Mouse (Mus musculus): ENCODE results near the gene Zfp706. TPM values are rescaled to one million over a fixed set of nuclear protein-coding genes. Genes with fewer than 3 reads are reported as not detected.
"Not testable (repeated sequence)": the region's sequence is repeated elsewhere in the genome, so short reads cannot be mapped to it uniquely, and the experiment has no call there.

Gene Zfp706
- total and polyA plus RNA-seq, 3 experiments: 52.0 to 384 (median 285) TPM

- no peak overlapping the region for H3K9ac ChIP-seq (ENCODE audit: insufficient read depth, low read depth)
- peaks cover 16% of the 10 kb centered on the region for H3K9me3 ChIP-seq (replicated peaks; ENCODE audit: low read length)
- H3K36me3 ChIP-seq (replicated peaks in 1 of 2; ENCODE audit: control insufficient read depth in 1 of 2, insufficient read depth in 1 of 2, low read length in 1 of 2): peaks cover 52 to 77% of the 10 kb centered on the region in 2 experiments
- no peak for DNase-seq (ENCODE audit: extremely low read depth)
- peaks cover 51% of the 10 kb centered on the region for H3K79me2 ChIP-seq (replicated peaks; ENCODE audit: control insufficient read depth, extremely low read depth, insufficient read depth, poor library complexity, severe bottlenecking)
- H3K4me2 ChIP-seq (ENCODE audit: insufficient read depth, low read depth, poor library complexity, severe bottlenecking): no peak overlapping the region
- dilution Hi-C loops (cut with MboI; ENCODE audit: extremely low pct_ligation_motif_present, extremely low pct_unique_long_range_greater_than_20kb, low sequenced_read_pairs): no loop called here
- TF ChIP-seq ELF1 (IDR thresholded peaks at IDR 0.05; ENCODE audit: low read depth, low read length): no peak
- no peak for TF ChIP-seq GABPA (IDR thresholded peaks at IDR 0.05; ENCODE audit: insufficient replicate concordance, low read depth, low read length)
- no peak for TF ChIP-seq JUN (IDR thresholded peaks at IDR 0.05; ENCODE audit: insufficient read depth, low read depth, low read length)
- TF ChIP-seq RCOR1 (conservative IDR thresholded peaks at IDR 0.05; ENCODE audit: low read depth, low read length): no peak
- TF ChIP-seq NRF1 (IDR thresholded peaks at IDR 0.05; ENCODE audit: low read depth, low read length): no peak
- no peak for TF ChIP-seq USF1 (IDR thresholded peaks at IDR 0.05; ENCODE audit: low read depth, low read length)
- TF ChIP-seq ETS1 (conservative IDR thresholded peaks at IDR 0.05; ENCODE audit: low read depth, low read length): no peak
- TF ChIP-seq SIN3A (IDR thresholded peaks at IDR 0.05; ENCODE audit: low read length): no peak
- no peak for TF ChIP-seq USF2 (conservative IDR thresholded peaks at IDR 0.05; ENCODE audit: low read depth, low read length)
- TF ChIP-seq CHD1 (IDR thresholded peaks at IDR 0.05; ENCODE audit: low read depth, low read length): no peak
- TF ChIP-seq EP300 (IDR thresholded peaks at IDR 0.05; ENCODE audit: low read length): no peak
- TF ChIP-seq KAT2A (IDR thresholded peaks at IDR 0.05; ENCODE audit: insufficient replicate concordance, low read length): no peak
- in situ Hi-C loops (cut with MboI; ENCODE audit: low pct_ligation_motif_present, low pct_unique_long_range_greater_than_20kb, low sequenced_read_pairs): no loop called here
- H3K27me3 ChIP-seq (replicated peaks): no peaks in the 10 kb centered on the region
- peaks cover 0 to 30% of the 10 kb centered on the region in 2 experiments; a peak in 3 of 4 replicates for H3K4me1 ChIP-seq (ENCODE audit: control insufficient read depth in 1 of 2, insufficient read depth in 2 of 2)
- H3K27ac ChIP-seq (ENCODE audit: insufficient read depth, low read depth): no peak overlapping the region; the same call in 1 of the 2 replicates
- no peak overlapping the region for H3K4me3 ChIP-seq (replicated peaks in 1 of 3; ENCODE audit: low read depth in 2 of 3, low read length in 2 of 3, poor library complexity in 1 of 3)
Measured at GRCm38 (mm10) chr15:37002276-37002675, 5.3 kb downstream of the Zfp706 start.

DNA sequence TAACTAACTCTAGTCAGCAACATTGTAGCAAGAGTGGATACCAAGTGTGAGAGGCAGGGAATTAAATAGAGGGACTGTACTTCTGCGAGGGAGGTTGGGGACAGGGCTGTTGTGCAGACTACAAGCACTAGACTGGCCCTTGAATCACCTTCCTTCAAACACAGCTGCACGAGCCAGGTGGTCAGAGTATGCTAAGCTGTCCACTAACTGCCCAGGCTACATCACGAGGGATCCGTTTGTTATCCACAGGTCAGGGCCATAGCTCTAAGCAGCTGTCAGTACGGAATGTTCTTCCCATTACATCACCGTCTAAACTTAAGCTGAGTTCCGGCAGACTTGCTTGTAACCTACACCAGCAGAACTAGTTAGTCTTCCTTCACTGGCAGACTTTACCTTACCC is 8.0 kb downstream of the Zfp706 start:
- Histone ChIP-seq H3K36me3 (replicated peaks in 1 of 2; ENCODE audit: control insufficient read depth in 1 of 2, insufficient read depth in 1 of 2, low read length in 1 of 2) (peaks cover 60 to 78% of the 10 kb centered on the region in 2 experiments), H3K4me1 (ENCODE audit: control insufficient read depth in 1 of 2, insufficient read depth in 2 of 2) (peaks cover 0 to 26% of the 10 kb centered on the region in 2 experiments; a peak in 3 of 4 replicates), H3K79me2 (replicated peaks; ENCODE audit: control insufficient read depth, extremely low read depth, insufficient read depth, poor library complexity, severe bottlenecking) (peaks cover 36% of the 10 kb centered on the region), H3K9me3 (replicated peaks; ENCODE audit: low read length) (peaks cover 18% of the 10 kb centered on the region)
- dilution Hi-C loops (cut with MboI; ENCODE audit: extremely low pct_ligation_motif_present, extremely low pct_unique_long_range_greater_than_20kb, low sequenced_read_pairs); H3K27ac ChIP-seq (ENCODE audit: insufficient read depth, low read depth); DNase-seq (ENCODE audit: extremely low read depth); H3K9ac ChIP-seq (ENCODE audit: insufficient read depth, low read depth); H3K4me2 ChIP-seq (ENCODE audit: insufficient read depth, low read depth, poor library complexity, severe bottlenecking); H3K4me3 ChIP-seq (replicated peaks in 1 of 3; ENCODE audit: low read depth in 2 of 3, low read length in 2 of 3, poor library complexity in 1 of 3); in situ Hi-C loops (cut with MboI; ENCODE audit: low pct_ligation_motif_present, low pct_unique_long_range_greater_than_20kb, low sequenced_read_pairs); H3K27me3 ChIP-seq (replicated peaks): not testable (repeated sequence)

GRCm38 (mm10) chr15:36995166-36995565 is 12.4 kb downstream of the Zfp706 start:
- Histone ChIP-seq H3K27me3 (replicated peaks) (no peaks in the 10 kb centered on the region), H3K4me2 (ENCODE audit: insufficient read depth, low read depth, poor library complexity, severe bottlenecking) (no peak overlapping the region), H3K79me2 (replicated peaks; ENCODE audit: control insufficient read depth, extremely low read depth, insufficient read depth, poor library complexity, severe bottlenecking) (no peaks in the 10 kb centered on the region; the same call in 1 of the 2 replicates), H3K9ac (ENCODE audit: insufficient read depth, low read depth) (no peak overlapping the region), H3K4me1 (ENCODE audit: control insufficient read depth in 1 of 2, insufficient read depth in 2 of 2) (0 out of 4 replicates have a peak, but pooled peaks cover 0 to 3% of the 10 kb centered on the region in 2 experiments), H3K27ac (ENCODE audit: insufficient read depth, low read depth) (no peak overlapping the region), H3K9me3 (replicated peaks; ENCODE audit: low read length) (peaks cover 18% of the 10 kb centered on the region), H3K4me3 (replicated peaks in 1 of 3; ENCODE audit: low read depth in 2 of 3, low read length in 2 of 3, poor library complexity in 1 of 3) (no peak overlapping the region), H3K36me3 (replicated peaks in 1 of 2; ENCODE audit: control insufficient read depth in 1 of 2, insufficient read depth in 1 of 2, low read length in 1 of 2) (peaks cover 47 to 77% of the 10 kb centered on the region in 2 experiments)
- TF ChIP-seq E2F4 (IDR thresholded peaks at IDR 0.05; ENCODE audit: insufficient replicate concordance, low read depth, low read length) (no peak), CHD1 (IDR thresholded peaks at IDR 0.05; ENCODE audit: low read depth, low read length) (no peak), RCOR1 (conservative IDR thresholded peaks at IDR 0.05; ENCODE audit: low read depth, low read length) (no peak), TCF12 (IDR thresholded peaks at IDR 0.05; ENCODE audit: low read depth, low read length) (no peak), JUN (IDR thresholded peaks at IDR 0.05; ENCODE audit: insufficient read depth, low read depth, low read length) (no peak), POLR2AphosphoS2 (IDR thresholded peaks at IDR 0.05; ENCODE audit: low read depth, low read length) (peak; percentile 67; the same call in 1 of the 2 replicates)
- no peak for DNase-seq (ENCODE audit: extremely low read depth)
- dilution Hi-C loops (cut with MboI; ENCODE audit: extremely low pct_ligation_motif_present, extremely low pct_unique_long_range_greater_than_20kb, low sequenced_read_pairs) (no loop called here), in situ Hi-C loops (cut with MboI; ENCODE audit: low pct_ligation_motif_present, low pct_unique_long_range_greater_than_20kb, low sequenced_read_pairs) (no loop called here)
